Mouse (Mus musculus) forebrain, postnatal 0 days (tissue): ENCODE data around the gene Tmem39b. TPM values are rescaled to one million over a fixed set of nuclear protein-coding genes. Genes with fewer than 3 reads are reported as not detected.
A peak's percentile ranks its signal among the peaks of the same experiment; 100 is the strongest.
"Not testable (repeated sequence)": the region's sequence is repeated elsewhere in the genome, so short reads cannot be mapped to it uniquely, and the experiment has no call there.

Experiments used
- ATAC-seq: fragments of 200-750 bp; cut with Nextera tagmentation; 2 replicates; pipeline ENCODE4 v1.8.0; 2017; ENCODE audit warnings: mild to moderate bottlenecking, moderate library complexity
- DNase-seq: peaks from one replicate; pipeline ENCODE4 v3.0.0-alpha.2; 2015
- H3K27ac ChIP-seq: fragments of 300-500 bp; sonication (generic); 2 replicates; pipeline ENCODE4 v1.5.1; 2014; ENCODE audit warnings: low read depth, mild to moderate bottlenecking, antibody characterized with exemption, low read length, moderate library complexity, mixed read lengths
- H3K27me3 ChIP-seq: fragments of 300-500 bp; sonication (generic); 2 replicates; pipeline ENCODE4 v1.6.1; 2014; ENCODE audit warnings: mild to moderate bottlenecking, low read length, mixed read lengths; ENCODE audit not compliant: insufficient read depth
- H3K36me3 ChIP-seq: fragments of 300-500 bp; sonication (generic); 2 replicates; pipeline ENCODE4 v1.6.1; 2014; ENCODE audit warnings: mild to moderate bottlenecking, moderate library complexity; ENCODE audit not compliant: insufficient read depth
- H3K4me1 ChIP-seq: fragments of 300-500 bp; sonication (generic); 2 replicates; pipeline ENCODE4 v1.6.1; 2014; ENCODE audit warnings: antibody characterized with exemption; ENCODE audit not compliant: insufficient read depth
- H3K4me2 ChIP-seq: fragments of 300-500 bp; sonication (generic); 2 replicates; pipeline ENCODE4 v1.6.1; 2014; ENCODE audit warnings: low read depth, mild to moderate bottlenecking, moderate library complexity
- H3K4me3 ChIP-seq: fragments of 300-500 bp; sonication (generic); 2 replicates; pipeline ENCODE4 v1.5.1; 2014; ENCODE audit warnings: low read depth, low read length, mixed read lengths
- H3K9ac ChIP-seq: fragments of 300-500 bp; sonication (generic); 2 replicates; pipeline ENCODE4 v1.6.1; 2014; ENCODE audit warnings: mild to moderate bottlenecking
- H3K9me3 ChIP-seq: fragments of 300-500 bp; sonication (generic); 2 replicates; pipeline ENCODE4 v1.6.1; 2016; ENCODE audit warnings: low read length
- CTCF ChIP-seq: sonication (generic); IDR thresholded peaks from 2 replicates; pipeline ENCODE4 v1.5.1; 2016; ENCODE audit warnings: antibody characterized with exemption, control low read depth, low read depth
- WGBS: fragments of 180-500 bp; shearing (Covaris S2); extraction: QIAGEN DNeasy Blood & Tissue Kit; methylation state at CpG from one replicate; pipeline ENCODE4 v1.1.7; 2014; 5-methylcytosine and 5-hydroxymethylcytosine counted together
- polyA plus RNA-seq: library from polyadenylated mRNA; unstranded; fragments of >200 nt; fragmentation: Nextera tagmentation; extraction: Ambion mirVana; gene quantifications from 2 replicates; pipeline ENCODE4 v1.2.1, GENCODE M21; 2015
- total RNA-seq: library from RNA; depleted of rRNA; stranded (reverse); fragments of >200 nt; gene quantifications from 2 replicates; pipeline ENCODE4 v1.2.3, GENCODE M21; 2014

Tmem39b gene
- total and polyA plus RNA-seq, 2 experiments from 2014 or later: 16.1 to 23.0 TPM

DNA sequence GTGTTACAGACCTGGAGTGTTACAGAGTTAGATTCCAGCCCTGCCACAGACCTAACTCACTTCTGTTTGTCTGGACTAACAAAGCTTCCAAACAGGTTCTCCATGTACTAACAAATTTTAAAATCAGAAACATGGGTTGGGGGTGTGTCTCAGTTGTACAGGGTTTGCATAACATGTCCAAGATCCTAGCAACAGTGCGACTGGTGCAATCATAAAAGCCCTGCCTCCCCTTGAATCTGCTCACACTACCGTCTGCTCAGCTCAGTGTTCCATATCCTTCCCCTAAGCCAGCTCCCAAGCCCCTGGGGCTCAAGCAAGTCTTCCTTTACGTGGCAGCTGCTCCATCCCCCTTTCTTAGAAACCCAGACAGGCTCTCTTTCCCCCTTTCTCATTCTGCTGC lies 10.1 kb upstream of the Tmem39b start:
- no peak overlapping the region for H3K4me3 ChIP-seq
- ATAC-seq (no peak), DNase-seq (no peak)
- H3K27me3 ChIP-seq: no peaks in the 10 kb centered on the region
- no peak for TF ChIP-seq CTCF
- no peak overlapping the region for H3K4me2 ChIP-seq
- 22% methylated on average over 3 of the region's 3 CpGs for WGBS
- H3K9me3 ChIP-seq: no peaks in the 10 kb centered on the region
- peaks cover 68% of the 10 kb centered on the region for H3K36me3 ChIP-seq
- H3K9ac ChIP-seq: 0 out of 2 replicates have a peak overlapping the region, but pooled peaks have one; percentile 3
- no peak overlapping the region for H3K27ac ChIP-seq
- H3K4me1 ChIP-seq: peaks cover 13% of the 10 kb centered on the region; the same call in 1 of the 2 replicates

DNA sequence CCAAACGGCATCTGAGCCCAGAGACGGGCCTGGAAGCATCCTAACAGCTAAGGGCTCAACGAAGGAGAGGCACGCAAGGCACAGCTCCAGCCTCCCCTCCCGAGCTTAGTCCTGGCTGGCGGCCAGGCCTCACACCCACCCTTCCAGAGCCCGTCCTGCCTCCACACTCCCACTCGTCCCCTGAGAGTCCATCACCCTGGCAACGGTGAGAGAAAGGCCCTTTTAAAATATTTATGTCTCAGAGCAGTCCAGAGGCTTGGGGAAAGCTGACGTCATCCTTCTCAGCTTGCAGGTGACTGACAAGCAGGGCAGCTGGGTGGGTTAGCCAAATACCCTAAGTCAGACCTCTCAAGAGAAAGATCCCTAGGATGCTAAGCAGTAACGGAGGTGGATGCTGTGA lies 5.8 kb upstream of the Tmem39b start:
- TF ChIP-seq CTCF: no peak
- peaks cover 31% of the 10 kb centered on the region for H3K36me3 ChIP-seq
- peak; percentile 72 for ATAC-seq
- WGBS: 4% methylated on average over 11 of the region's 11 CpGs
- H3K27me3 ChIP-seq: no peaks in the 10 kb centered on the region
- no peaks in the 10 kb centered on the region for H3K9me3 ChIP-seq
- peaks cover 14% of the 10 kb centered on the region; the same call in 1 of the 2 replicates for H3K4me1 ChIP-seq
- no peak overlapping the region for H3K4me3 ChIP-seq
- peak overlapping the region; percentile 37; the same call in 1 of the 2 replicates for H3K9ac ChIP-seq
- H3K4me2 ChIP-seq: 0 out of 2 replicates have a peak overlapping the region, but pooled peaks have one; percentile 2
- peak; percentile 86 for DNase-seq
- H3K27ac ChIP-seq: peak overlapping the region; percentile 82

DNA sequence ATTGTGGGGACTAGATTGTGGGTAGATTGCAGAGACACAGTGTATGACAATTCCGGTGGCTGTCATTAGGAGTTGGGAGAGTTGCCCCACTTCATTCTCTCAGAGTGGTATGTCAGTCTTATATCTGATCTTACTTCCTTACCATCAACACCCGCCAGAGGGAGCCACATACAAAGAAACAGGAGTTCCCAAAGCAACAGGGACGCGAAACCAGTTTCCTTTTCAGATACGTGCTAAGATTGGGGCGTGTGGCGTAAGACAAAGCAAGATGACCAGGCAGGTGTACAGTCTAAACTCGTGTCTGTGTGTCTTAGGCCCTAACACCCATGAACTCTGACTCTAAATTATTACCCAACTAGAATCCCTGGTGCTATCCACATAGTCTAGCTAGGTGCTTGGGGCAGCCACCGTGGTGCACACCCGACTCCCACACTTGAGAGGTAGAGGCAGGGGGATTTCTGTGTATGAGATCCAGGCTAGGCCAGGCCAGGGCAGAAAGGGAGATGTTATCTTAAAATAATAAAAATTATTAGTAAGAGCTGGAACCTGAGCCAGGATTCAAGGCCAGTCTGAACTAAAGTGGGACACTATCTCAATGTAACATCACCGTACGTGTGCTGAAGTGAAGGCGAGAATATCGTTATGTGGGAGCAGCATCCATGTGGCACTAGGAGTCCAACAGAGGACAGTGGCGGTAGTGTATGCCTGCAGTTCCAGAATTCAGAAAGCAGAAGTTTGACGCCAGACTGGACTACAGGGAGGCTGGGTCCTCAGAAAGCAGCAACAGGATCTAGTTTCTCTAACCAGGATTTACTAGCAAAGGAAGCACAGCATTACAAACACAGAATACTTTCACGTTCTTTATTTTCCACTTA lies 5.1 kb upstream of the Tmem39b start:
- ATAC-seq: peak; percentile 56
- DNase-seq: peak; percentile 95
- peaks cover 18% of the 10 kb centered on the region; the same call in 1 of the 2 replicates for H3K4me1 ChIP-seq
- no peak overlapping the region for H3K4me3 ChIP-seq
- H3K9ac ChIP-seq: peak overlapping the region; percentile 37; the same call in 1 of the 2 replicates
- peak; percentile 90 for TF ChIP-seq CTCF
- H3K27ac ChIP-seq: peak overlapping the region; percentile 82
- H3K4me2 ChIP-seq: peak overlapping the region; percentile 2; the same call in 1 of the 2 replicates
- 29% methylated on average over 17 of the region's 17 CpGs for WGBS
- H3K36me3 ChIP-seq: peaks cover 31% of the 10 kb centered on the region
- H3K9me3 ChIP-seq: no peaks in the 10 kb centered on the region
- H3K27me3 ChIP-seq: no peaks in the 10 kb centered on the region

DNA sequence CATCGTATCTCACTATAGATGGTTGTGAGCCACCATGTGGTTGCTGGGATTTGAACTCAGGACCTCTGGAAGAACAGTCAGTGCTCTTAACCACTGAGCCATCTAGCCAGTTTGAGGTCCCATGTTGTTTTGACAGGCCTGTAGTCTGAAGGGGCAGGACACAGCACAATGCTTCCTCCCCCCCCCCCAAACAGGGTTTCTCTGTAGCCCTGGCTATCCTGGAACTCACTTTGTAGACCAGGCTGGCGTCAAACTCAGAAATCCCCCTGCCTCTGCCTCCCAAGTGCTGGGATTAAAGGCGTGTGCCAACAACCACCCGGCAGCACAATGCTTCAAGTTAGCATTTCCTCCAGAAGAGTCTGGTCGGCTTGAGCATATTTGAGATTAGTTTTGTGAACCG lies 4.0 kb upstream of the Tmem39b start:
- ATAC-seq, H3K4me3 ChIP-seq, DNase-seq, H3K9ac ChIP-seq, H3K9me3 ChIP-seq, H3K4me2 ChIP-seq, H3K27me3 ChIP-seq: not testable (repeated sequence)
- Histone ChIP-seq H3K36me3 (peaks cover 22% of the 10 kb centered on the region), H3K4me1 (peaks cover 18% of the 10 kb centered on the region), H3K27ac (peak overlapping the region; percentile 82)
- WGBS: 92% methylated on average over 6 of the region's 6 CpGs

DNA sequence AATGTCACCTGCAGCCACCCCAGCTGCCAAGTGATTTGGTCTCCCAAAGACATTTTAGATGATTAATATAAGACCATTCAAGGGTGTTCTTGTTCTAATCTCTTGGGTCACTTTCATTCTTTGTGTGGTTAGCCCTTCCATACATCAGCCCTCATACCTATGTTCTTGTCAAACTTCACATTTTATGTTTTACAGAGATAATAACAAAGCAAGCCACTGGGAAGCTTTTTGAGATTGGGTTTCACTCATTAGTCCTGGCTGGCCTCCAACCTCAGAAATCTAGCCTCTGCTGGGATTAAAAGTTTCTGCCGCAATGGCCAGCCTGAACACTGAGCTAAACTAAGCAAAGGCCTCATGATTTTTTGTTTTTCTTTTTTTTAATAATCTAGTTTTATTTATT lies 3.6 kb upstream of the Tmem39b start:
- 68% methylated on average over 1 of the region's 1 CpGs for WGBS
- no peak overlapping the region for H3K4me3 ChIP-seq
- H3K9me3 ChIP-seq: no peaks in the 10 kb centered on the region
- peaks cover 18% of the 10 kb centered on the region for H3K36me3 ChIP-seq
- TF ChIP-seq CTCF: no peak
- H3K4me1 ChIP-seq: peaks cover 22% of the 10 kb centered on the region
- H3K9ac ChIP-seq: no peak overlapping the region
- no peak overlapping the region for H3K4me2 ChIP-seq
- no peak overlapping the region for H3K27ac ChIP-seq
- no peaks in the 10 kb centered on the region for H3K27me3 ChIP-seq
- DNase-seq (no peak), ATAC-seq (no peak)

DNA sequence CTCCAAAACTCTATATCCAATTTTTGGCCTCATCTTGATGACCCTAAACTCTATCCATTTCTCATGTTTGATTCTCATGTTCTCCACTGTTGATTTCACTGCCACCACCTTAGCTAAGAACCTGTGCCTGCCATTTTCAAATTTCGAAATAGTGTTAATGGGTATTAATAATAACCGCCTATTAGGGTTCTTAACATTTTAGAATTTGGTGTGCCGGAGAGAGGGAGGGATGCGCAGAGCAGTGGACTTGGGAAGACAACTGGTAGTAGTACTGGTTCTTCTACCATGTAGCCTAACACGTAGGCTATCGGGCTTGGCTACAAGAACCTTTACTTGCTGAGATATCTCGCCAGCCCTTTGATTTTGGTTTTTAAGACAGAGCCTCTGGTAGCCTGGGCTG lies 553 bp upstream of the Tmem39b start:
- Histone ChIP-seq H3K36me3 (peaks cover 17% of the 10 kb centered on the region), H3K9me3 (no peaks in the 10 kb centered on the region), H3K4me3 (peak overlapping the region; percentile 81), H3K9ac (peak overlapping the region; percentile 82), H3K4me1 (peaks cover 14% of the 10 kb centered on the region), H3K4me2 (peak overlapping the region; percentile 63), H3K27ac (peak overlapping the region; percentile 99), H3K27me3 (no peaks in the 10 kb centered on the region)
- no peak for TF ChIP-seq CTCF
- DNase-seq (peak; percentile 47), ATAC-seq (no peak)
- 76% methylated on average over 7 of the region's 7 CpGs for WGBS

DNA sequence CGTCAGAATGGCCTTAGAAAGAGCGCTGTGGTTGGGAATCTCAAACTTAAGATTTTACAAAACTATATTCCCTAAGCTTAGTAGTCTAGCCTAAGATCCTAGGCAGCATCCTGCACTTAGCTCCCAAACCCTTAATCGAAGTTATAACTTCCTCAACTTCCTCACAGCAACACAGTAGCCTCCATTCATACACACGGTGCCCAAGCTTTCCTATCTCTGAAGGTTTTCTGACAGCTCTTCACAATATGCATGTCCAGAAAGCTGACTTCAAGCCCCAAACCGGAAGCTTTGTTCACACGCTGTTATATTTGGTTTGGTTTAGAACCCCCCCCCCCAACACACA lies 852 bp downstream of the Tmem39b start:
- Histone ChIP-seq H3K27me3 (no peaks in the 10 kb centered on the region), H3K4me2 (peak overlapping the region; percentile 63), H3K4me3 (peak overlapping the region; percentile 81), H3K9me3 (no peaks in the 10 kb centered on the region), H3K4me1 (peaks cover 9% of the 10 kb centered on the region), H3K27ac (peak overlapping the region; percentile 99), H3K9ac (peak overlapping the region; percentile 82), H3K36me3 (peaks cover 31% of the 10 kb centered on the region)
- DNase-seq (no peak), ATAC-seq (no peak; the same call in 1 of the 2 replicates)
- TF ChIP-seq CTCF: no peak
- 21% methylated on average over 6 of the region's 6 CpGs for WGBS
